Mouse (Mus musculus): ENCODE measurements at regions not wholly inside any gene's neighbourhood (a gene's known extent, or its start where the extent isn't known, plus 50 kb on each side); places are given as distances from the start of the nearest gene placed in this dataset.

- TF ChIP-seq CTCF (IDR thresholded peaks at IDR 0.05; ENCODE audit: low read depth) (no peak), EP300 (IDR thresholded peaks at IDR 0.05; ENCODE audit: low read depth) (no peak)
Observed at GRCm38 (mm10) chr2:115082292-115082809, 427.6 kb upstream of the Dph6 start.

All from heart, postnatal 0 days (tissue).